Mouse (Mus musculus): ENCODE measurements around the gene Ammecr1.

The Ammecr1 gene

GRCm38 (mm10) chrX:142966008-142966966 is at the start of gene Ammecr1:
Gene Ammecr1, minus strand, starts transcription at chrX:142966728.
- peak; percentile 70 to 72 for DNase-seq (ENCODE audit: low spot score in 2 of 2)

- no peak for DNase-seq (ENCODE audit: low spot score in 2 of 2)
Measured at GRCm38 (mm10) chrX:143014118-143014517, 47.6 kb upstream of the Ammecr1 start.

- DNase-seq (ENCODE audit: low spot score in 2 of 2): no peak
Measured at GRCm38 (mm10) chrX:143012334-143012733, 45.8 kb upstream of the Ammecr1 start.

DNA sequence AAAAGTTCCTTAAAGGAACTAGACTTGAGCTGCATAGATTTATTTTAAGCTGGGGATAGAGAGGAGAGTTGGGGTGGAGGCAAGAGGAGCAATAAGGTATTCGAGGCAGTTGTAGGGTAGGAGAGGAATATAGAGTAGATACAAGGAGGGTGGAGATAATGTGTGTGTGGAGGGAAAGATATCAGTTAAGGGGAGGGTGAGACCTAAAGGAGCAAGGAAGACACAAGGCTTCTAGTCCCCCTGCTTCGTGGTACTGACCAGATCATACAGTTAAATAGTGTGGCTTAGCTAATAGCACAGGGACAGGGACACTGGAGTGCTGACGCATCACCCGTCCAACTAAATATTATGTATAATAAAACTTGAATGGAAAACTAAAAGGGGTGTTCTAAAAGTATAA is 45.3 kb upstream of the Ammecr1 start:
- no peak for DNase-seq (ENCODE audit: low spot score in 2 of 2)

GRCm38 (mm10) chrX:143004131-143004846 is 37.8 kb upstream of the Ammecr1 start:
- no peak for DNase-seq (ENCODE audit: low spot score in 2 of 2)

GRCm38 (mm10) chrX:142997214-142997613 is 30.7 kb upstream of the Ammecr1 start:
- DNase-seq (ENCODE audit: low spot score in 2 of 2): no peak

DNA sequence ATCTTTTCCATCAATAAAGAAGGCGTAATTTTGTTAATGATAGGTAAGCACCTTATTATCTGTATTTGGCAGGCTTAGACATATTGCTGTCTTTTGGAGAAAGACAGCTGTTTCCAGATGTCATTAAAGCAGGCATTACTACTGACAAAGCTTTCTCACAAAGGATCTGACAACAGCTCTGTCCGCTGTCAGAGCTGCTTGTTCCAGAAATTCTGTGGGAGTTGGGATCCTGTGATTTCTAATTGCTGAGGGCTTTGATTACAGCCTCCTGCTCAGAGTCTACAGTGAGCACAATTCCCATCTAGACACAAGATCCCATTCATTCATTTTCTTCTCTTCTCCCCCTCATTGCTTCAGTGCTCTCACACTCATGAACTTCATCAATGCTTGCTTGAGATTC is 28.0 kb upstream of the Ammecr1 start:
- DNase-seq (ENCODE audit: low spot score in 2 of 2): no peak

GRCm38 (mm10) chrX:142984170-142984569 is 17.6 kb upstream of the Ammecr1 start:
- no peak for DNase-seq (ENCODE audit: low spot score in 2 of 2)

GRCm38 (mm10) chrX:142983638-142984037 is 17.1 kb upstream of the Ammecr1 start:
- DNase-seq (ENCODE audit: low spot score in 2 of 2): no peak

- DNase-seq (ENCODE audit: low spot score in 2 of 2): no peak
Measured at GRCm38 (mm10) chrX:142981530-142982130, 15.1 kb upstream of the Ammecr1 start.

- DNase-seq (ENCODE audit: low spot score in 2 of 2): no peak
Measured at GRCm38 (mm10) chrX:142980855-142981529, 14.5 kb upstream of the Ammecr1 start.

GRCm38 (mm10) chrX:142979224-142979623 is 12.7 kb upstream of the Ammecr1 start:
- DNase-seq (ENCODE audit: low spot score in 2 of 2): no peak

DNA sequence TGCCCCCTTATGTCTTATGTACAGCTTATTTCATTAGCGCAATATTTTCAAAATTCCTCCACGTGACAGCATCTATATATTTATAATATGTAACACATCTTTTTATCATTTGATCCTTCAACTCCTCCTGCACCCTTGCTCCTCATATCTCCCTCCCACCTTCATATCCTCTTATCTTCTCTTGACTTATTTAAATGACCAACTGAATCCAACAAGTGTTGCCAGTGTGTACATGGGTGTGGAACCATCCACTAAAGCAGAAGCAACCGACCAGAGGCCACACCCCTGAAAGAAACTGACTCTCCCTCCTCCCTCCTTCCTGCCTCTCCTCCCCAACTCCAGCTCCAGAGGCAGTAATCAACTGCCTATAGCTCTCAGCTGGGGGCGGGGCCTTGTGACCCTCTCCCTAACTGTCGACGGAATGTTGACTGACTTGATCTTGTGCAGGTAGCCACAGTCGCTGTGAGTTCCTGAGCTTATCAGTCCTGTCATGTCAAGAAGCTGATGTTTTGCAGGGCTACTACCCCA is 6.0 kb upstream of the Ammecr1 start:
- no peak for DNase-seq (ENCODE audit: low spot score in 2 of 2)

GRCm38 (mm10) chrX:142971759-142972158 is 5.2 kb upstream of the Ammecr1 start:
- DNase-seq (ENCODE audit: low spot score in 2 of 2): no peak

DNA sequence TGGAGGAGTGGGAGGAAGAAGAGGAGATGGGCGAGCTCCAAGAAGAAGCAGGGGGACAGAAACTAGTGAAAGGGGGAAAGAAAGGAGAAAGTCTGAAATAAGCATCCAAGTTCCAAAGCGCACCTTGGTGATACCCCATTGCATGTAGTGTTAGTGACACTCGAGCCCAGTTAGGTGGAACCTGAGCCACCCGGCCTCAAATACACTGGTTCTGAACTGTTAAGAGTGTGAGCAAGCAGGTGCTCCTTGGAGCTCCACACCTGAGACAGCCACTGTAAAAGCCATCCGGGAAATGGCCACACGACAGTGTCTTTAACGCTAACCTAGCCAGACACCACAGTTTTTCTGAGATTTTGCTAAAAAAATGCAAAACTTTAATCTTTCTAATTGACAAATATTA is 539 bp upstream of the Ammecr1 start:
- DNase-seq (ENCODE audit: low spot score in 2 of 2): no peak

- no peak for DNase-seq (ENCODE audit: low spot score in 2 of 2)
Measured at GRCm38 (mm10) chrX:142965236-142966007, 1.1 kb downstream of the Ammecr1 start.

GRCm38 (mm10) chrX:142960434-142960833 is 6.1 kb downstream of the Ammecr1 start:
- DNase-seq (ENCODE audit: low spot score in 2 of 2): no peak

GRCm38 (mm10) chrX:142959674-142960307 is 6.7 kb downstream of the Ammecr1 start:
- DNase-seq (ENCODE audit: low spot score in 2 of 2): no peak

- DNase-seq (ENCODE audit: low spot score in 2 of 2): no peak
Measured at GRCm38 (mm10) chrX:142928430-142928829, 38.1 kb downstream of the Ammecr1 start.

DNA sequence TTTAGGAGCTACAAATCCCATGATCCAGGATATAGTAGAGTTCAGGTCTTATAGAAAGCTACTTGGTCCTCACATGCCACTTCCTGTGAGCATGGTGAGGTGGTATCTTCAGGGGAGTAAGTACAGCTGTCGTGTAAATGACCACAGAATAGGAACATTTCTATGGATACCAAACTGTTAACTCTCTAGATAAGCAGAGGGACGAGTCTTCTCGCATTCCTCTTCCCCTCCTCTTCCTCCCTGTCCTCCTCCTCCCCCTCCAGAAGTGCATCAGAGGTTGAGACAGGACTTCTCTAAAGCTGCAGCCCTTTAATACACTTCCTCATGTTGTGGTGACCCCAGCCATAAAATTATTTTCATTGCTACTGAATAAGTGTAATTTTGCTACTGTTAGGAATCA is 49.1 kb downstream of the Ammecr1 start:
- no peak for DNase-seq (ENCODE audit: low spot score in 2 of 2)

All from heart, adult 9 months (tissue).